Mouse (Mus musculus) CH12.LX (cell line): ENCODE results near the gene Clip1.

ENCODE experiments used
- NRF1 ChIP-seq: IDR thresholded peaks from 2 replicates; pipeline ENCODE4 v1.6.1; 2014; ENCODE audit warnings: low read depth, mild to moderate bottlenecking, inconsistent platforms, low read length, improper control_type of control experiment, moderate library complexity
- POLR2A ChIP-seq: IDR thresholded peaks from 2 replicates; pipeline ENCODE4 v1.6.1; 2011; ENCODE audit warnings: low read depth, mild to moderate bottlenecking, improper control_type of control experiment, low read length
- TCF12 ChIP-seq: IDR thresholded peaks from 2 replicates; pipeline ENCODE4 v1.6.1; 2014; ENCODE audit warnings: low read depth, mild to moderate bottlenecking, inconsistent platforms, low read length, improper control_type of control experiment

- TF ChIP-seq NRF1 (no peak), POLR2A (no peak), TCF12 (no peak)
These were observed 8.7 kb downstream of the Clip1 start for GRCm38 (mm10) chr5:123675717-123676116.
